Mouse (Mus musculus): ENCODE measurements around the gene Tet3. TPM values are rescaled to one million over a fixed set of nuclear protein-coding genes. Genes with fewer than 3 reads are reported as not detected.

Gene Tet3
- total RNA-seq, 1 experiment = 6.0 TPM

DNA sequence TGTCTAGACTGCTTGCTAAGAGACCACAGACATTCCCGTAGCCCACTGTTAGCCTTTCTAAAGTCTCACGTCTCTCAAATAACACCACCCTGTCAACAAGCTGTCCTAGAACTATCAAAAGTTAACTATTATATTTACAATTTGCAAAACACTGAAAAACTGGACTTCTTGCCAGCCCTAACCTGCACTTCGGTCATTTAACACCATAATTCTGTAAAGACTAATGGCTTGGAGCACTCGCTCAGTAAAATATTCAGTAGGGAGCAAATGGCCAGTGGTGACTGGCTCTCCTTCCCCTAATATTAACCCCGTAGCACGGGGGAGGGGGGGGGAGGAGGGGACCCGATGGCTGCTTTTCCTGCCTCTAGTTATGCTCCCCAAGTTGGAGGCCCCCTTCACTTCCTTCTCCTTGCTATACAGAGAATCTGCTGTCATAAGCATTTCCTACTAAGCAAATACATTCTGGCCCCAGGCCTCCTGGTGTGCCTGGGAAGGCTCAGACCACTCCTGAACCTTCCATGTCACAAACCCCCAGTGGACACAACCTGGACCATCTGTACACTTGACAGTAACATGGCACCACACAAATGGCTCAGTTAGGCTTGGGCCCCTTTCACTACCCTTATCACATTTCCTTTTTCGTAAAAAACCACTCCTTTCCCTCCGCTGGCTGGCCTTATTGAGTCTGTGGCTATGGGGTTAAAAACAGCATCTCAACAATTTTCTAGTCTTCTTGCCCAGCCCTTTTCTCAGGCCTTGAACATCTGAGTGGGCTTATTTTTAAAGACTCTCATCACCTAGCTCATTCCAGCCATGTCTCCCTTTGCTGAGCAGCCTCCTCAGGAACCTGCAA lies 8.2 kb downstream of the Tet3 start:
- TF ChIP-seq HCFC1 (IDR thresholded peaks at IDR 0.05; ENCODE audit: borderline replicate concordance, insufficient read depth, low read length) (no peak), MAFK (IDR thresholded peaks at IDR 0.05; ENCODE audit: insufficient read depth, low read depth, low read length) (no peak), CHD2 (IDR thresholded peaks at IDR 0.05; ENCODE audit: low read depth, low read length) (no peak), ZC3H11A (IDR thresholded peaks at IDR 0.05; ENCODE audit: borderline replicate concordance, low read depth, low read length) (no peak), ZNF384 (IDR thresholded peaks at IDR 0.05; ENCODE audit: low read depth, low read length) (no peak)
- no peak for DNase-seq (ENCODE audit: low read depth, low spot score)
- Histone ChIP-seq H3K27ac (ENCODE audit: insufficient read depth, low read depth, low read length, poor library complexity, severe bottlenecking) (no peak overlapping the region), H3K9me3 (ENCODE audit: control insufficient read depth, insufficient read depth, low read depth, low read length) (no peaks in the 10 kb centered on the region), H3K4me1 (ENCODE audit: control insufficient read depth in 2 of 2, insufficient read depth in 2 of 2, low read length in 2 of 2, poor library complexity in 1 of 2) (peaks cover 0 to 2% of the 10 kb centered on the region in 2 experiments; a peak in 1 of 4 replicates), H3K9ac (ENCODE audit: insufficient read depth, low read depth, low read length, poor library complexity, severe bottlenecking) (no peak overlapping the region), H3K4me3 (ENCODE audit: insufficient read depth in 1 of 2, low read depth in 1 of 2, low read length in 2 of 2, poor library complexity in 1 of 2, severe bottlenecking in 1 of 2) (no peak overlapping the region), H3K36me3 (ENCODE audit: control insufficient read depth, insufficient read depth, low read length, poor library complexity, severe bottlenecking) (no peaks in the 10 kb centered on the region)
- in situ Hi-C loops (cut with MboI; ENCODE audit: low sequenced_read_pairs in 2 of 2, unreplicated experiment in 2 of 2) = no loop called here

DNA sequence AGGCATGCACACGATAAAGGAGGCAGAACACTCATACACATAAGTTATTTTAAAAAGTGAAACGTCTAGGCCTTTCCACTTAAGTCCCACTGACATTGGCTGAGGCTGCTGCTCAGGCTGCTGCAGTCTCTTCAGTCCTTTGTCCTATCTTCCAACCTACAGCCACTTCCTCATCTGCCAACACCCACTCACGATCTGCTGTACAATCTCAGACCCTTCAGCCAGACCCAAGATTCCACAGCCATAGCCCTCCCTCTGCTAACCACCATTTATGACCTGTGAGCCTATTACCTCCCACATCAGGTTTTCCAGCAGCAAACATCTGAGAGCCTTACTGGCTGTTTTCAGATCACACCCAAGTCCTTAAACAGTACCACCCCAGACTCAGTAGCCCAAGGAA lies 9.4 kb downstream of the Tet3 start:
- H3K9me3 ChIP-seq (ENCODE audit: control insufficient read depth, insufficient read depth, low read depth, low read length) = no peaks in the 10 kb centered on the region
- H3K4me3 ChIP-seq (ENCODE audit: insufficient read depth in 1 of 2, low read depth in 1 of 2, low read length in 2 of 2, poor library complexity in 1 of 2, severe bottlenecking in 1 of 2) = no peak overlapping the region
- no peak overlapping the region for H3K27ac ChIP-seq (ENCODE audit: insufficient read depth, low read depth, low read length, poor library complexity, severe bottlenecking)
- H3K9ac ChIP-seq (ENCODE audit: insufficient read depth, low read depth, low read length, poor library complexity, severe bottlenecking) = no peak overlapping the region
- no peaks in the 10 kb centered on the region for H3K4me1 ChIP-seq (ENCODE audit: control insufficient read depth in 2 of 2, insufficient read depth in 2 of 2, low read length in 2 of 2, poor library complexity in 1 of 2)
- TF ChIP-seq MAFK (IDR thresholded peaks at IDR 0.05; ENCODE audit: insufficient read depth, low read depth, low read length) = no peak
- no peak for TF ChIP-seq CHD2 (IDR thresholded peaks at IDR 0.05; ENCODE audit: low read depth, low read length)
- no peak for TF ChIP-seq ZC3H11A (IDR thresholded peaks at IDR 0.05; ENCODE audit: borderline replicate concordance, low read depth, low read length)
- TF ChIP-seq ZNF384 (IDR thresholded peaks at IDR 0.05; ENCODE audit: low read depth, low read length) = no peak
- TF ChIP-seq HCFC1 (IDR thresholded peaks at IDR 0.05; ENCODE audit: borderline replicate concordance, insufficient read depth, low read length) = no peak
- no peaks in the 10 kb centered on the region for H3K36me3 ChIP-seq (ENCODE audit: control insufficient read depth, insufficient read depth, low read length, poor library complexity, severe bottlenecking)
- DNase-seq (ENCODE audit: low read depth, low spot score) = no peak
- in situ Hi-C loops (cut with MboI; ENCODE audit: low sequenced_read_pairs in 2 of 2, unreplicated experiment in 2 of 2) = no loop called here

DNA sequence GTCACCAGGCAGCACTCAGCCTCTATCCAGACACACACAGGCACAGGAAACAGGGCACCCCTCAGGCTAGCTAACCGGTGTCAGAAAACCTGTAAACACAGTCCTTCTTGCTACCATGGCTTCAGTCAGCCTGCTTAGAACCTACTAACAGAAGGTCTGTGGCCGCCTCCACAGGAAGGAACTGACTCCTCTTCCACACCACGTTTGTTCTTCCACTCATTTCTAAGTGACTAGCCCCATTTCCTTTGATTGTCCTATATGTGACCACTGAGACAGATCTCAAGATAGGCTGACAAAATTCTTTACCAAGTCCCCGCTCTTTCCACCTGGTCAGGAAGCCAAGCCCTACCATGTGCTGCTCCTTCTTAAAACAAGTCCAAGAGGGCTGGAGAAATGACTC lies 10.0 kb downstream of the Tet3 start:
- in situ Hi-C loops (cut with MboI; ENCODE audit: low sequenced_read_pairs in 2 of 2, unreplicated experiment in 2 of 2) = no loop called here
- Histone ChIP-seq H3K36me3 (ENCODE audit: control insufficient read depth, insufficient read depth, low read length, poor library complexity, severe bottlenecking) (no peaks in the 10 kb centered on the region), H3K9ac (ENCODE audit: insufficient read depth, low read depth, low read length, poor library complexity, severe bottlenecking) (no peak overlapping the region), H3K9me3 (ENCODE audit: control insufficient read depth, insufficient read depth, low read depth, low read length) (no peaks in the 10 kb centered on the region), H3K27ac (ENCODE audit: insufficient read depth, low read depth, low read length, poor library complexity, severe bottlenecking) (no peak overlapping the region), H3K4me1 (ENCODE audit: control insufficient read depth in 2 of 2, insufficient read depth in 2 of 2, low read length in 2 of 2, poor library complexity in 1 of 2) (no peaks in the 10 kb centered on the region), H3K4me3 (ENCODE audit: insufficient read depth in 1 of 2, low read depth in 1 of 2, low read length in 2 of 2, poor library complexity in 1 of 2, severe bottlenecking in 1 of 2) (no peak overlapping the region)
- no peak for DNase-seq (ENCODE audit: low read depth, low spot score)
- TF ChIP-seq CHD2 (IDR thresholded peaks at IDR 0.05; ENCODE audit: low read depth, low read length) (no peak), HCFC1 (IDR thresholded peaks at IDR 0.05; ENCODE audit: borderline replicate concordance, insufficient read depth, low read length) (no peak), MAFK (IDR thresholded peaks at IDR 0.05; ENCODE audit: insufficient read depth, low read depth, low read length) (no peak), ZNF384 (IDR thresholded peaks at IDR 0.05; ENCODE audit: low read depth, low read length) (no peak), ZC3H11A (IDR thresholded peaks at IDR 0.05; ENCODE audit: borderline replicate concordance, low read depth, low read length) (no peak)

DNA sequence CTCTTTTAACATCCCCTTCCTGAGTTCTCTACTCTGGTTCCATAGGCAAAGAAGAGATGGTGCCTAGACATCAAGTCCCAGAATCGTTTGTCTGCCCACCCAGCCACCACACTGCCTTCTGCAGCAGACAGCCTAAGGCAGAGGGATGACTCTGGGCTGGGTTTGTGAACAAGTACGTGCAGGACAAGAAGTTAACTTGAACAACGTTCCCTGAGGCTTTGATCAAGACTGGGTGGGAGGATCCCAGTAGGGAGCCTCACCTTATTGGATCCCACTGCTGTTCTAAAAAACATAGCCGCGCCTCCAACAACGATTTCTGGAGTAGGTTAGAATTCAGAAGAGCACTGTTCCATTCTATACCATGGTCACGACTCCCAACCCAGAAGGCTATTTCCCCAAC lies 11.9 kb downstream of the Tet3 start:
- Histone ChIP-seq H3K4me3 (ENCODE audit: insufficient read depth in 1 of 2, low read depth in 1 of 2, low read length in 2 of 2, poor library complexity in 1 of 2, severe bottlenecking in 1 of 2) (no peak overlapping the region), H3K27ac (ENCODE audit: insufficient read depth, low read depth, low read length, poor library complexity, severe bottlenecking) (no peak overlapping the region), H3K9ac (ENCODE audit: insufficient read depth, low read depth, low read length, poor library complexity, severe bottlenecking) (no peak overlapping the region), H3K9me3 (ENCODE audit: control insufficient read depth, insufficient read depth, low read depth, low read length) (no peaks in the 10 kb centered on the region), H3K4me1 (ENCODE audit: control insufficient read depth in 2 of 2, insufficient read depth in 2 of 2, low read length in 2 of 2, poor library complexity in 1 of 2) (no peaks in the 10 kb centered on the region), H3K36me3 (ENCODE audit: control insufficient read depth, insufficient read depth, low read length, poor library complexity, severe bottlenecking) (no peaks in the 10 kb centered on the region)
- no peak for DNase-seq (ENCODE audit: low read depth, low spot score)
- no peak for TF ChIP-seq ZNF384 (IDR thresholded peaks at IDR 0.05; ENCODE audit: low read depth, low read length)
- in situ Hi-C loops (cut with MboI; ENCODE audit: low sequenced_read_pairs in 2 of 2, unreplicated experiment in 2 of 2) = no loop called here

All from ES-E14 (cell line).